ENCODE assay signal across 10 mouse cellular contexts in the genomic region with DNA sequence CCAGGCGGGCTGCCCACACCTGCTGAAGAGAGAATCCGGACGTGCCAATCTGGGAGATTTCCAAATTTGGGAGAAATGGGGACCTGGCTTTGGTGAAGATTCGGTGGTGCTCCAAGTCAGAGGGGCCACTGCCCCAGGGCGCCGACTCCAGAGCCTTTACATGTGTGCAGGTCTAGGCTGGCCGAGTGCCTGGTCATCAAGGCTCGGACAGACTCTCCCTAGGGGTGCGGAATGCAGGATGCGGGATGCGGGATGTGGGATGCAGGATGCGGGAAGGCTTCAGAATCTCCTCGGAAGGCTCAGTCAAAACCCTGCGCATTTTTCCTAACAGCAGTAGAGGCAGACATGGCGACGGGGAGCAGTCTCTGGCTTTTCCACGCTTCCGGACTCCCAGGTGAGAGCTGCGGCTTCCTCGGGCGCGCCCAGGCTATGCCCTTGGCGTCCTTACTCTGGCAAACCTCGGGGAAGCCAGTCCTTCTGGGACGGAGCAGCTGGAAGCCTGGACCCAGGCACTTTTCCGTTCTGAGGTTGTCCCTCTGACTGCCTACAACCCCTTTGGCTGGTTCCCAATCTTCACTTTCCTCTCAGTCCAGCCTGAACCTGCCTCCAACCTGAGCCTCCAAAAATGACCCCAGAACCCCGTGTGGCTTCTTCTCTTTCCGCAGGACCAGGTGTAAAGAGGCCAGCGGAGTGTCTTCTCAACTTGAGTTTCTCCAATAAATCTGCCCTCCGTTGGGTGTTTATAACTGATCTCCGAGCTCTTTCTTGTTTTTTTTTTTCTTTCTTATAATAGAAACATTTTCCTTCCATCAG. TPM values are rescaled to one million over a fixed set of nuclear protein-coding genes. Genes with fewer than 3 reads are reported as not detected.
DNase-seq lines count a peak whose midpoint lies in the region; ATAC-seq and TF ChIP-seq lines count a peak whose summit lies in the region.
"Had no signal": no experiment of that assay in that cellular context is flagged by ENCODE, and none has a peak within 500 bp of the region (broad histone marks: within the 10 kb centered on the region; RNA-seq: fewer than 3 reads in every experiment).

No protein-coding gene starts in this region.

- no peak; the same call in 1 of the 2 replicates for TF ChIP-seq CTCF in E14TG2a.4 (conservative IDR thresholded peaks at IDR 0.05; ENCODE audit: low read length)

- peak; percentile 33 for DNase-seq in R1 (ENCODE audit: low read depth, low spot score)
- DNase-seq in limb, embryonic 10.5 days (ENCODE audit: low spot score): no peak
- no peak for DNase-seq in Muller cell, postnatal 12 days (ENCODE audit: inconsistent ontology term)
- no peak for DNase-seq in heart, postnatal 14 days
- DNase-seq in thymus, postnatal 4 days: no peak

- H3K4me1 ChIP-seq in E14TG2a.4 (replicated peaks; ENCODE audit: low read depth, low read length): peaks cover 45% of the 10 kb centered on the region
- H3K4me1 ChIP-seq in intestine, embryonic 16.5 days (ENCODE audit: control insufficient read depth, insufficient read depth, low read length): peaks cover 8% of the 10 kb centered on the region; the same call in 1 of the 2 replicates
- H3K4me1 ChIP-seq in limb, embryonic 10.5 days: peaks cover 64% of the 10 kb centered on the region

- peak overlapping the region; percentile 37; the same call in 1 of the 2 replicates for H3K4me2 ChIP-seq in intestine, embryonic 16.5 days (ENCODE audit: low read depth, low read length)
- H3K4me2 ChIP-seq: heart, embryonic 15.5 days; limb, embryonic 13.5 days had no signal

- H3K27ac ChIP-seq in intestine, embryonic 16.5 days (ENCODE audit: low read length): no peak overlapping the region
- no peak overlapping the region for H3K27ac ChIP-seq in limb, embryonic 10.5 days
- H3K27ac ChIP-seq: heart, embryonic 15.5 days; limb, embryonic 13.5 days had no signal

- H3K9ac ChIP-seq in intestine, embryonic 16.5 days (ENCODE audit: low read depth, low read length): 0 out of 2 replicates have a peak overlapping the region, but pooled peaks have one; percentile 33
- H3K9ac ChIP-seq: heart, embryonic 15.5 days; limb, embryonic 13.5 days had no signal

- WGBS in intestine, embryonic 16.5 days: 11% methylated on average over 31 of the region's 31 CpGs
- WGBS in limb, embryonic 10.5 days: 3% methylated on average over 31 of the region's 31 CpGs

- ATAC-seq in intestine, embryonic 16.5 days: no peak

- H3K4me3 ChIP-seq in E14TG2a.4 (replicated peaks; ENCODE audit: low read length): peak overlapping the region; percentile 17; the same call in 1 of the 2 replicates
- H3K4me3 ChIP-seq in intestine, embryonic 16.5 days (ENCODE audit: low read length): peak overlapping the region; percentile 7; the same call in 1 of the 2 replicates
- peak overlapping the region; percentile 33 for H3K4me3 ChIP-seq in limb, embryonic 10.5 days
- H3K4me3 ChIP-seq: heart, embryonic 15.5 days; limb, embryonic 13.5 days had no signal

- H3K36me3 ChIP-seq in E14TG2a.4 (ENCODE audit: insufficient read depth, low read length): no peaks in the 10 kb centered on the region
- H3K36me3 ChIP-seq in intestine, embryonic 16.5 days (ENCODE audit: control insufficient read depth, insufficient read depth, low read length): no peaks in the 10 kb centered on the region
- H3K36me3 ChIP-seq in limb, embryonic 10.5 days: no peaks in the 10 kb centered on the region
- H3K36me3 ChIP-seq: heart, embryonic 15.5 days; limb, embryonic 13.5 days had no signal

- intact Hi-C loops in heart, postnatal 14 days (cut with DNase I): loop anchor here (2.0 to 5.0 kb wide), 6 partner anchors 77 to 581 kb away; no protein-coding TSS in a partner anchor

- H3K27me3 ChIP-seq in E14TG2a.4 (ENCODE audit: insufficient read depth, low read length): peaks cover 96% of the 10 kb centered on the region
- peaks cover 69% of the 10 kb centered on the region for H3K27me3 ChIP-seq in intestine, embryonic 16.5 days (replicated peaks; ENCODE audit: control insufficient read depth, insufficient read depth, low read length)
- peaks cover 99% of the 10 kb centered on the region for H3K27me3 ChIP-seq in limb, embryonic 10.5 days (ENCODE audit: low read depth, poor library complexity, severe bottlenecking)

- H3K9me3 ChIP-seq in E14TG2a.4 (ENCODE audit: low read length): no peaks in the 10 kb centered on the region
- no peaks in the 10 kb centered on the region for H3K9me3 ChIP-seq in intestine, embryonic 16.5 days (ENCODE audit: control insufficient read depth, low read length)
- no peaks in the 10 kb centered on the region for H3K9me3 ChIP-seq in limb, embryonic 10.5 days (replicated peaks)
- H3K9me3 ChIP-seq: heart, embryonic 15.5 days; limb, embryonic 13.5 days had no signal

RNA-seq across cellular contexts. Expression of a gene that starts 2.1 kb away (rescaled TPM):
- polyA plus RNA-seq in intestine, embryonic 16.5 days (2015; fragmentation: Nextera tagmentation; extraction: Ambion mirVana): 0.71 and 0.97 TPM in 2 replicates
- polyA plus RNA-seq in limb, embryonic 10.5 days (2016; fragmentation: Nextera tagmentation; extraction: Ambion mirVana): 0.95 and 1.2 TPM in 2 replicates
- total RNA-seq in heart, postnatal 14 days (2021): not detected
- polyA plus RNA-seq: forebrain, embryonic 11.5 days; heart, embryonic 15.5 days had no signal

RNA-seq across cellular contexts. Expression of a gene that starts 6.8 kb away (rescaled TPM):
- 10.0 and 11.3 TPM in 2 replicates for polyA plus RNA-seq in intestine, embryonic 16.5 days (2015; fragmentation: Nextera tagmentation; extraction: Ambion mirVana)
- 7.1 and 10.2 TPM in 2 replicates for polyA plus RNA-seq in limb, embryonic 10.5 days (2016; fragmentation: Nextera tagmentation; extraction: Ambion mirVana)
- total RNA-seq in heart, postnatal 14 days (2021): not detected
- polyA plus RNA-seq: forebrain, embryonic 11.5 days had no signal

RNA-seq across cellular contexts. Expression of a gene that starts 8.4 kb away (rescaled TPM):
- 0.99 and 1.2 TPM in 2 replicates for polyA plus RNA-seq in intestine, embryonic 16.5 days (2015; fragmentation: Nextera tagmentation; extraction: Ambion mirVana)
- polyA plus RNA-seq in limb, embryonic 10.5 days (2016; fragmentation: Nextera tagmentation; extraction: Ambion mirVana): 3.4 and 3.8 TPM in 2 replicates
- not detected for total RNA-seq in heart, postnatal 14 days (2021)
- polyA plus RNA-seq: forebrain, embryonic 11.5 days had no signal

RNA-seq across cellular contexts. Expression of a gene that starts 12.6 kb away (rescaled TPM):
- polyA plus RNA-seq in intestine, embryonic 16.5 days (2015; fragmentation: Nextera tagmentation; extraction: Ambion mirVana): 11.1 and 11.3 TPM in 2 replicates
- 6.1 and 7.9 TPM in 2 replicates for polyA plus RNA-seq in limb, embryonic 10.5 days (2016; fragmentation: Nextera tagmentation; extraction: Ambion mirVana)
- not detected for total RNA-seq in heart, postnatal 14 days (2021)
- polyA plus RNA-seq: forebrain, embryonic 11.5 days had no signal

RNA-seq across cellular contexts. Expression of a gene that starts 23.5 kb away (rescaled TPM):
- 26.4 and 28.7 TPM in 2 replicates for polyA plus RNA-seq in intestine, embryonic 16.5 days (2015; fragmentation: Nextera tagmentation; extraction: Ambion mirVana)
- polyA plus RNA-seq in limb, embryonic 10.5 days (2016; fragmentation: Nextera tagmentation; extraction: Ambion mirVana): 5.5 and 5.9 TPM in 2 replicates
- under 1 TPM; 0.19 to 0.22 TPM for total RNA-seq in heart, postnatal 14 days (2021)
- polyA plus RNA-seq: forebrain, embryonic 11.5 days had no signal
